Mouse (Mus musculus) kidney, embryonic 14.5 days (tissue): ENCODE data around the gene Enkd1. TPM values are rescaled to one million over a fixed set of nuclear protein-coding genes. Genes with fewer than 3 reads are reported as not detected.

ENCODE experiments used
- ATAC-seq: fragments of 200-750 bp; cut with Nextera tagmentation; 2 replicates; pipeline ENCODE4 v1.8.0; 2017; ENCODE audit warnings: moderate number of reproducible peaks, mild to moderate bottlenecking, moderate TSS enrichment, moderate library complexity; ENCODE audit not compliant: low FRiP score, low TSS enrichment
- H3K27ac ChIP-seq: fragments of 300-500 bp; sonication (generic); 2 replicates; pipeline ENCODE4 v1.5.1; 2014; ENCODE audit warnings: low read depth, mild to moderate bottlenecking, low read length, moderate library complexity, mixed read lengths
- H3K27me3 ChIP-seq: fragments of 300-500 bp; sonication (generic); 2 replicates; pipeline ENCODE4 v1.6.1; 2014; ENCODE audit warnings: mild to moderate bottlenecking, low read length; ENCODE audit not compliant: control insufficient read depth, insufficient read depth
- H3K36me3 ChIP-seq: fragments of 300-500 bp; sonication (generic); 2 replicates; pipeline ENCODE4 v1.6.1; 2014; ENCODE audit warnings: low read length, mixed read lengths; ENCODE audit not compliant: control insufficient read depth, insufficient read depth
- H3K4me1 ChIP-seq: fragments of 300-500 bp; sonication (generic); 2 replicates; pipeline ENCODE4 v1.6.1; 2014; ENCODE audit warnings: low read length, mixed read lengths; ENCODE audit not compliant: control insufficient read depth, insufficient read depth
- H3K4me2 ChIP-seq: fragments of 300-500 bp; sonication (generic); replicated peaks from 2 replicates; pipeline ENCODE4 v1.6.1; 2014; ENCODE audit warnings: low read depth, mild to moderate bottlenecking, low read length
- H3K4me3 ChIP-seq: fragments of 300-500 bp; sonication (generic); 2 replicates; pipeline ENCODE4 v1.5.1; 2014; ENCODE audit warnings: mild to moderate bottlenecking, low read length
- H3K9ac ChIP-seq: fragments of 300-500 bp; sonication (generic); 2 replicates; pipeline ENCODE4 v1.6.1; 2014; ENCODE audit warnings: low read depth, mild to moderate bottlenecking, low read length, moderate library complexity
- H3K9me3 ChIP-seq: fragments of 300-500 bp; sonication (generic); 2 replicates; pipeline ENCODE4 v1.6.1; 2016; ENCODE audit warnings: low read length; ENCODE audit not compliant: control insufficient read depth
- WGBS: fragments of 180-500 bp; shearing (Covaris S2); extraction: QIAGEN DNeasy Blood & Tissue Kit; methylation state at CpG from one replicate; pipeline ENCODE4 v1.1.7; 2014; 5-methylcytosine and 5-hydroxymethylcytosine counted together
- polyA plus RNA-seq: library from polyadenylated mRNA; unstranded; fragments of >200 nt; fragmentation: Nextera tagmentation; extraction: Ambion mirVana; gene quantifications from 2 replicates; pipeline ENCODE4 v1.2.1, GENCODE M21; 2014

The Enkd1 gene
- polyA plus RNA-seq, 1 experiment from 2014 or later, result 33.0 TPM

- 65% methylated on average over 12 of the region's 12 CpGs for WGBS
- peak overlapping the region; percentile 91 for H3K4me2 ChIP-seq
- no peaks in the 10 kb centered on the region for H3K27me3 ChIP-seq
- H3K9me3 ChIP-seq, result no peaks in the 10 kb centered on the region
- no peak overlapping the region for H3K9ac ChIP-seq
- H3K36me3 ChIP-seq, result peaks cover 15% of the 10 kb centered on the region
- peaks cover 6% of the 10 kb centered on the region for H3K4me1 ChIP-seq
- H3K27ac ChIP-seq, result no peak overlapping the region
- ATAC-seq, result no peak
- H3K4me3 ChIP-seq, result peak overlapping the region; percentile 69; the same call in 1 of the 2 replicates
These were observed 1.6 kb downstream of the Enkd1 start for GRCm38 (mm10) chr8:105706426-105706825.

- WGBS, result 89% methylated on average over 6 of the region's 6 CpGs
- Histone ChIP-seq H3K27ac (no peak overlapping the region), H3K9me3 (no peaks in the 10 kb centered on the region), H3K36me3 (peaks cover 15% of the 10 kb centered on the region), H3K4me2 (no peak overlapping the region), H3K4me1 (peaks cover 10% of the 10 kb centered on the region), H3K4me3 (no peak overlapping the region), H3K9ac (no peak overlapping the region), H3K27me3 (no peaks in the 10 kb centered on the region)
- no peak for ATAC-seq
These were observed 3.1 kb downstream of the Enkd1 start for GRCm38 (mm10) chr8:105704955-105705354.

DNA sequence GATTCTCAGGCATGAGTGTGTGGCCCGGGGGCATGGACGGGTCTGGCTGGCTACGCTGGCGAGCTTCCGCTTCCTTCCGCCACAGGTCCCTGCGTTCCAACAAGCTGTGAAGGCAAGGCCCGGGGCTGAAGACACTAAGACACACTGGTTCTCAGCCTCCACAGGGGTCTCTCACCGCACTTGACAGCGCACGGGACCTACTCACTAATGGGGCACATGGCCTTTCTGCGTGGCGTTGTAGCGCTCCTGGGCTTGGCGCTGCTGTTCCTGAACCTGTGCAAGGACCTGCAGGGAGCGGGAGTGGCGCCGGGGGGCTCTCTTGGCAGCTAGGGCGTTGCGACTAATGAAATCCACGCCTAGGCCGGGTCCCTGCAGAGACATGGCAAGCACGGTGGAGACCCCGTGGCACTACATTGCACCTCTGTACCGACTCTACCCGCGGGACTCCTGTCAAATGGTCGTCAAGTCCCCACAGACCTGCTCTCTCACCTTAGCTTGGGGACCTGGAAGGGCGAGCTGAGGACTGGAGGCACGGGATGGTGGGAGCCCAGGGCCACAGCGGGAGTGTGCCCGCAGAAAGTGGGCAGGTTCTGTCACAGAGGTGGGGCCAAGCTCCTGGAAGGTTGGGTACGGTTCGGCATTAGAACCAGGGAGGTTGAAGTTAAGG, 3.7 kb downstream of the Enkd1 start:
- 88% methylated on average over 34 of the region's 34 CpGs for WGBS
- H3K9ac ChIP-seq, result no peak overlapping the region
- no peaks in the 10 kb centered on the region for H3K27me3 ChIP-seq
- no peak for ATAC-seq
- peaks cover 15% of the 10 kb centered on the region for H3K4me1 ChIP-seq
- peaks cover 15% of the 10 kb centered on the region for H3K36me3 ChIP-seq
- H3K4me3 ChIP-seq, result no peak overlapping the region
- H3K4me2 ChIP-seq, result no peak overlapping the region
- no peak overlapping the region for H3K27ac ChIP-seq
- H3K9me3 ChIP-seq, result no peaks in the 10 kb centered on the region

DNA sequence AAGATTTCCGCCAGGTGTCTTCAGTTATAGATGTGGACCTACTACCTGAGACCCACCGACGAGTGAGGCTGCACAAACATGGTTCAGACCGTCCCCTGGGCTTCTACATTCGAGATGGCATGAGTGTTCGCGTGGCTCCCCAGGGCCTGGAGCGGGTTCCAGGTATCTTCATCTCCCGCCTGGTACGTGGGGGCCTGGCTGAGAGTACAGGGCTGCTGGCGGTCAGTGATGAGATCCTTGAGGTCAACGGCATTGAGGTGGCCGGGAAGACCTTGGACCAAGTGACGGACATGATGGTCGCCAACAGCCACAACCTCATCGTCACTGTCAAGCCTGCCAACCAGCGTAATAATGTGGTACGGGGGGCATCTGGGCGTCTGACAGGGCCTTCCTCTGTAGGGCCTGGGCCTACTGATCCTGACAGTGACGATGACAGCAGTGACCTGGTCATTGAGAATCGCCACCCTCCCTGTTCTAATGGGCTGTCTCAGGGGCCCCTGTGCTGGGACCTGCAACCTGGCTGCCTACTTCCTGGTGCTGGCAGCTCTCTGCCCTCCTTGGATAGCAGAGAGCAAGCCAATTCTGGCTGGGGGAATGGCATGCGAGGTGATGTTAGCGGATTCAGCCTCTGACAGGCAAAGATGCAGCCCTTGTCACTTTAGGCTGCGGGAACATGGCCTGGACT, 5.1 kb downstream of the Enkd1 start:
- H3K27me3 ChIP-seq, result no peaks in the 10 kb centered on the region
- H3K4me1 ChIP-seq, result peaks cover 15% of the 10 kb centered on the region
- no peak overlapping the region for H3K27ac ChIP-seq
- no peak for ATAC-seq
- no peak overlapping the region for H3K4me2 ChIP-seq
- no peaks in the 10 kb centered on the region for H3K9me3 ChIP-seq
- H3K9ac ChIP-seq, result no peak overlapping the region
- H3K36me3 ChIP-seq, result peaks cover 26% of the 10 kb centered on the region
- 91% methylated on average over 24 of the region's 24 CpGs for WGBS
- H3K4me3 ChIP-seq, result no peak overlapping the region

- peak overlapping the region; percentile 82 for H3K4me2 ChIP-seq
- no peaks in the 10 kb centered on the region for H3K27me3 ChIP-seq
- 44% methylated on average over 18 of the region's 18 CpGs for WGBS
- peaks cover 15% of the 10 kb centered on the region for H3K4me1 ChIP-seq
- no peaks in the 10 kb centered on the region for H3K9me3 ChIP-seq
- peak; percentile 11 for ATAC-seq
- H3K9ac ChIP-seq, result peak overlapping the region; percentile 63
- peak overlapping the region; percentile 52; the same call in 1 of the 2 replicates for H3K27ac ChIP-seq
- H3K36me3 ChIP-seq, result peaks cover 34% of the 10 kb centered on the region
- peak overlapping the region; percentile 47 for H3K4me3 ChIP-seq
These were observed 6.0 kb downstream of the Enkd1 start for GRCm38 (mm10) chr8:105702001-105702401.

DNA sequence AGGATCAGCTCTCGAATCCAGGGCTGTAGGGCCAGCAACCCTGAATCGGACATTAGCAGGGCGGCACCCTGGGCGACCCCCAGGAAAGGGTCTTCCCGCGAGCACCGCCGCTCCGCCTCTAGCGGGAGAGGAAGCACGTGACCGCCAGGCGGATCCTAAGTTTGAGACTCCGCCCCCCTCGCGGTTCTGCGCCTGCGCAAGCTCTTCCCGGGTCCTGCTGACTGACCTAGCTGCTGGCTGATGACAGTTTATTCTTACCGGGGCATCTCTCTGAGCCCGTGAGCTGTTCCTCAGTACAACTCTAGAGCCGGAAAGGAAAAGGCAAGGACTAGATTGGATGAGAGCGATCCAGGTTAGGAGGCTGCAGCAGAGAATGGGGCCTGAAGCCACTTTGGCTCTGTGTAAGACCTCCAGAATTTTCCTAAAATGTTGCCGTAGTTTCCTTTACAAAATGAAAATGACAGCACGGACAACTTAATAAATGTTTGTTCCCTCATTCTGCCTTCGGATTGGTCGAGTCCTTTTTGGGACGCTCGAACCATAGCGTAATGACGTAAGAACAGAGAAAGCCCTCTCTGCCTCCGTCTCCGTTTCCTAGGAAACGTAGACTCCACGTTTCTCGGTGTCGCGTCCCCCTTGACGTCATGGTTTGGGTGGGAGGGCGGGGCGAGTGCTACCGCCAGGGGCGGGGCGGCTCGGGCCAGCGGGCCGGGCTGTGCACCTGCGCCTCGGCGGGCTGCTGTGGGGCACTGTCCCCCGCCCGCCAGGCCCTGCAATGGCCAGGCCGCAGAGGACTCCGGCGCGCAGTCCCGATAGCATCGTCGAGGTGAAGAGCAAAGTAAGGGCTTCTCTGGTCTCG, 6.8 kb downstream of the Enkd1 start, which contains the start of the genes Acd and Pard6a:
TSS of gene Acd (minus strand) at position 137 of the 859 bp plus-strand sequence.
TSS of gene Pard6a (plus strand) at position 183 of the 859 bp plus-strand sequence.
- peak; percentile 74 for ATAC-seq
- no peaks in the 10 kb centered on the region for H3K27me3 ChIP-seq
- H3K4me3 ChIP-seq, result peak within 1 kb of the TSS; percentile 47
- H3K4me1 ChIP-seq, result peaks cover 15% of the 10 kb centered on the region
- peak within 1 kb of the TSS; percentile 63 for H3K9ac ChIP-seq
- peak within 1 kb of the TSS; percentile 82 for H3K4me2 ChIP-seq
- peak within 1 kb of the TSS; percentile 90 for H3K27ac ChIP-seq
- under 1% methylated on average over 60 of the region's 60 CpGs for WGBS
- no peaks in the 10 kb centered on the region for H3K9me3 ChIP-seq
- peaks cover 42% of the 10 kb centered on the region for H3K36me3 ChIP-seq

GRCm38 (mm10) chr8:105700566-105700965, 7.4 kb downstream of the Enkd1 start:
- peak; percentile 58 for ATAC-seq
- peaks cover 15% of the 10 kb centered on the region for H3K4me1 ChIP-seq
- H3K9me3 ChIP-seq, result no peaks in the 10 kb centered on the region
- peak overlapping the region; percentile 90; the same call in 1 of the 2 replicates for H3K27ac ChIP-seq
- H3K4me3 ChIP-seq, result peak overlapping the region; percentile 47
- H3K9ac ChIP-seq, result peak overlapping the region; percentile 63
- H3K4me2 ChIP-seq, result peak overlapping the region; percentile 82
- H3K27me3 ChIP-seq, result no peaks in the 10 kb centered on the region
- peaks cover 42% of the 10 kb centered on the region for H3K36me3 ChIP-seq
- WGBS, result 0% methylated on average over 21 of the region's 21 CpGs

- Histone ChIP-seq H3K4me3 (peak overlapping the region; percentile 47), H3K9me3 (no peaks in the 10 kb centered on the region), H3K27ac (no peak overlapping the region), H3K27me3 (no peaks in the 10 kb centered on the region), H3K36me3 (peaks cover 42% of the 10 kb centered on the region), H3K9ac (peak overlapping the region; percentile 63; the same call in 1 of the 2 replicates), H3K4me1 (peaks cover 17% of the 10 kb centered on the region), H3K4me2 (peak overlapping the region; percentile 82)
- no peak for ATAC-seq
- 90% methylated on average over 11 of the region's 11 CpGs for WGBS
These were observed 8.4 kb downstream of the Enkd1 start for GRCm38 (mm10) chr8:105699488-105700215.
